Mouse (Mus musculus): ENCODE results near the gene Keap1. TPM values are rescaled to one million over a fixed set of nuclear protein-coding genes. Genes with fewer than 3 reads are reported as not detected.
"Not testable (repeated sequence)": the region's sequence is repeated elsewhere in the genome, so short reads cannot be mapped to it uniquely, and the experiment has no call there.

The Keap1 gene
- total RNA-seq, 2 experiments from 2014 or later = 49.2 to 51.0 TPM

DNA sequence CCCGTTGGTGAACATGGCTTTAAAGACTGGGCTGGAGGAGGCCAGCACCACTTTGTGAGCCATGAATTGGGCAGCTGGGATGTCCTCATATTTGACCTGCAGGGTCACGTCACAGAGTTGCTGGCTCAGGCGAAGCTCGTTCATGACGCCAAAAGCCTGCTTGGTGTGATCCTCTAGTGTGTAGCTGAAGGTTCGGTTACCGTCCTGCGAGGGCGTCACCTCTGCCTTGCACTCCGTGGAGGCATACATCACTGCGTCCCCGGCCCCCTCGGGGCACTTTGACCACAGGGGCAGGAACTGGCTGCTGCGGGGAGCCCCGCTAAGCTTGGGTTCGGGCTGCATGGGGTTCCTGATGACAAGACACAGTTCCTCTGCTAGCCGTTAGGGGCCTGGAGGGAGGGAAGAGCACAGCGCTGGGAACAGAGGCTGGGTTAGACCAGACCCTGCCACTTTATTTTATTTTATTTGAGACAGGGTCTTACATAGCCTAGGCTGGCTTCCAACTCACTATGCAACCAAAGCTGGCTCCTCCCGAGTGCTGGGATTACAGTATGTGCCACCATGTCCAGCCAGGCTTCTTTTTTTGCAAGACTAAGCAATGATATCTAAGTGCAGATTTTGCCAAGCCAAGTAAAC lies 1.7 kb downstream of the Keap1 start:
- intact Hi-C loops (cut with DNase I) = loop anchor here (2.0 to 5.0 kb wide), 2 partner anchors 53 to 70 kb away; partner anchors contain the start of genes Cdkn2d and Pde4a
- DNase-seq (ENCODE audit: low spot score in 2 of 2) = peak in 1 of 2 experiments; percentile 21

DNA sequence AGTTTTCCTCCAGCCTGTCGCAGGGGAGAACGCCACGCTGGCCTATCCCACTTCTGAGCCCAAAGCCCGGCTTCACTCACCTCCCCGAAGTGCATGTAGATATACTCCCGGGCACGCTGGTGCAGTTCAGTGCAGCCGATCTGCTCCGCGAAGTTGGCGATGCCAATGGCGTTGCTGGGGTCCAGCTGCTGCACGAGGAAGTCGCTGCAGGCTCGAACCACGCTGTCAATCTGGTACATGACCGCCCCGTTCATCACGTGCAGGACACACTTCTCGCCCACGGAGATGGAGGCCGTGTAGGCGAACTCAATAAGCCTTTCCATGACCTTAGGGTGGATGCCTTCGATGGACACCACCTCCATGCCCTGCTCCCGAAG lies 2.2 kb downstream of the Keap1 start:
- intact Hi-C loops (cut with DNase I) = loop anchor here (5.0 kb wide), 1 partner anchor 70 kb away; the partner anchor contains the start of gene Pde4a
- no peak for DNase-seq (ENCODE audit: low spot score in 2 of 2)

DNA sequence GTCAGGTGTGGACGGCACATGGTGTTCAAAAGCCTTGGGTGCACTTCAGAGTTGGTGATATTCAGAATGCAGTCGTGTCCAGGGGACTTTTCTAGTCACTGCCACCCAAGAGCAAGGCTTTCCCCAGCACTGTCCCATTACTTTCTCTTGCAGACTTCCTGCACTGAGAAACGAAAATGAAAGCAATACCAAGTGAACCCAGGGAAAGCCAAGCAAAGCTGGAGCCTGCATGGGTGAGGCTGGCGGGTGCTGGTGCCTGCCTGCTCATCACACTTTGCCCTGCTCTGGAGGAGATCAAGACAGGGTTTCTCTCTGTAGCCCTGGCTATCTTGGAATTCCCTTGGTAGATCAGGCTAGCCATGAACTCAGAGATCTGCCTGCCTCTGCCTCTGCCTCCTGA lies 3.8 kb downstream of the Keap1 start:
- intact Hi-C loops (cut with DNase I) = loop anchor here (5.0 kb wide), 1 partner anchor 68 kb away; the partner anchor contains the start of gene Pde4a
- DNase-seq (ENCODE audit: low spot score in 2 of 2) = no peak

DNA sequence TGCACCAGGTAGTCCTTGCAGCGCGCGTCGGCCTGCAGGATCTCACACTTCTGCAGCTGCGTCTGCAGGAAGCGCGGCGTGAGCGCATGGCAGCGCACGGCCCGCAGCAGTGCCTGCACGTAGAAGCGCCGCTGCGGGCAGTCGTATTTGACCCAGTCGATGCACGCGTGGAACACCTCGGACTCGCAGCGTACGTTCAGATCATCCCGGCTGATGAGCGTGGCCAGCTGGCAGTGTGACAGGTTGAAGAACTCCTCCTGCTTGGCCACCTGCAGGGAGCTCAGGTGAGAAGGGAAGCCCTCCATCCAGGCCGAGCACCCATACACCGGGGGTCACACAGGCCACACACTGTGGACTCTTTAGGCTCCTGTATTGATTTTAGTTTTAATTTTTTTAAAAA lies 5.4 kb downstream of the Keap1 start:
- intact Hi-C loops (cut with DNase I) = no loop called here
- DNase-seq (ENCODE audit: low spot score in 2 of 2) = no peak

DNA sequence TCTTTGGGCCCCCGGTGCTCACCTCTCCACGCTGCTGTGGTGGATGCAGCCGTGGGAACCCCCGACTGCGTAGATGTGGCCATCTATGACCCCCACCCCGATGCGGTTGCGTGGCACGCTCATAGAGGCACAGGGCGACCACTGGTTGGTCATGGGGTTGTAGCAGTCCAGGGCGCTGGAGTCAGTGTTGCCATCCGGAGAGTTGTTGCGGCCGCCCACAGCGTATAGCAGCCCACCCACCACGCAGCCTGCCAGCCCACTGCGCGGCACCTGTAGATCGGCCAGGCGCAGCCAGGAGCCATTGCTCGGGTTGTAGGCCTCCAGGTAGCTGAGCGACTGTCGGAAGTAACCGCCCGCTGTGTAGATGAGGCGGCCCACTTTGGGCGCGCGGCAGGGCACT lies 5.8 kb downstream of the Keap1 start:
- no peak for DNase-seq (ENCODE audit: low spot score in 2 of 2)
- intact Hi-C loops (cut with DNase I) = no loop called here

DNA sequence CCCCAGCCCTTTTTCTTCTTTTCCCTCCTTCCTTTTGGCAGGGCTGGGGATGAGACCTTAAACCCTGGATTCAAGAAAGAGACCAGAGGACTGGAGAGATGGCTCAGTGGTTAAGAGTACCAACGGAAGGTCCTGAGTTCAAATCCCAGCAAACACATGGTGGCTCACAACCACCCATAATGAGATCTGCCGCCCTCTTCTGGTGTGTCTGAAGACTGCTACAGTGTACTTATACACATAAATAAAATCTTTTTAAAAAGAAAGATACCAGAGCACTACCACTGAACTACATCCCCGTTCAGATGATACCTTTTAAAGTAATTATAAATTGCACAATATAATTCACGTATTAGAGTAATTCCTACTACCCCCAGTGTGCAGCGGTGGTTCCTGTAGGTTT lies 6.3 kb downstream of the Keap1 start:
- DNase-seq (ENCODE audit: low spot score in 2 of 2) = no peak
- intact Hi-C loops (cut with DNase I) = no loop called here

DNA sequence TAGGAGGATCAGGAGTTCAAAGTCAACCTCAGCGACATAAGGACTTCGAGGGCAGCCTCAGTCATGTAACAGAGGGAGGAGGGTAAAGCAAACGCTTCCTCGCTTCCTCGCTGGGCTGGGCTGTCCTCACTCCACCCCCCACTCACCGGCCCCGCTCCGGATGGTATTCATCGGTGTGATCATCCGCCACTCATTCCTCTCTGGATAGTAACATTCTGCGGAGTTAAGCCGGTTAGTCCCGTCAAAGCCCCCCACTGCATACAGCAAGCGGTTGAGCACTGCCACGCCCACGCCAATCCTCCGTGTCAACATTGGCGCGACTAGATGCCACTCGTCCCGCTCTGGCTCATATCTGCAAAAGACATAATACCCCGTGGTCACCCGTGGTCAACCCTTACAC lies 7.6 kb downstream of the Keap1 start:
- intact Hi-C loops (cut with DNase I) = no loop called here
- DNase-seq (ENCODE audit: low spot score in 2 of 2) = no peak

DNA sequence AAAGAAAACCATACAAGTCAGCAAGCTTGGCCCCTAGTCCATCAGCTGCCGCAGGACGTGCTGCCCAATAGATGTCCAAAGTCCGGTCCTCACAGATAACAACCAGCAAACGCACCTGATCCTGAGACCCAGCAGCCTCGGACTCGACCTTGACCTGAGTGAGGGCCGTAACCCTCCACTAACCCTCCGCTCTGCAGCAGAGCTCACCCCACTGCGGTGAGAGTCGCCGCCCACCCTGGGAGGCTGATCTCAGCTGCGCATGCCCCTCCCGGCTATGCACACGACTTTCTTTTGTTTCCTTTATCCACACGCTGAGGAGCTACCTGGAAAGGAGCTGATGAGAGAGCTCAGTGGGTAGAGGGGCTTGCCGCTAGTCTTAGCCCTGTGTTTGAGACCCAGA lies 11.8 kb downstream of the Keap1 start:
- intact Hi-C loops (cut with DNase I) = no loop called here

DNA sequence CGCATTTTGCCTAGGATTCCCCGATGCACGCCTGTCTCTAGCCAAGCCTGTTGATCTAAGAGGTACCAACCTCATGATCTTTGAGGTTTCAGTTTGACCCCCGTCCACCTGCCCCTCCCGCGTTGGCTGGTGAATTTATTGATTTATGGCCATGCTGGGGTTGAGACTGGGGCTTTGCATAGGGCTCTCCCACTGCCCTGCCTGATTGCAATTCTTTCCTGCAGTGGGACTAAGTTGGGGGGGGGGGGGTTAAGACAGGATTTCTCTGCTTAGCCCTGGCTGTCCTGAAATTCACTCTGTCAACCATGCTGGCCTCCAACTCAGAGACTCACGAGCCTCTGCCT lies 13.8 kb downstream of the Keap1 start:
- no peak for DNase-seq (ENCODE audit: low spot score in 2 of 2)
- intact Hi-C loops (cut with DNase I) = no loop called here

More for the DNA sequence above, 11.8 kb downstream of the Keap1 start:
- DNase-seq (ENCODE audit: low spot score in 2 of 2) = no peak

DNA sequence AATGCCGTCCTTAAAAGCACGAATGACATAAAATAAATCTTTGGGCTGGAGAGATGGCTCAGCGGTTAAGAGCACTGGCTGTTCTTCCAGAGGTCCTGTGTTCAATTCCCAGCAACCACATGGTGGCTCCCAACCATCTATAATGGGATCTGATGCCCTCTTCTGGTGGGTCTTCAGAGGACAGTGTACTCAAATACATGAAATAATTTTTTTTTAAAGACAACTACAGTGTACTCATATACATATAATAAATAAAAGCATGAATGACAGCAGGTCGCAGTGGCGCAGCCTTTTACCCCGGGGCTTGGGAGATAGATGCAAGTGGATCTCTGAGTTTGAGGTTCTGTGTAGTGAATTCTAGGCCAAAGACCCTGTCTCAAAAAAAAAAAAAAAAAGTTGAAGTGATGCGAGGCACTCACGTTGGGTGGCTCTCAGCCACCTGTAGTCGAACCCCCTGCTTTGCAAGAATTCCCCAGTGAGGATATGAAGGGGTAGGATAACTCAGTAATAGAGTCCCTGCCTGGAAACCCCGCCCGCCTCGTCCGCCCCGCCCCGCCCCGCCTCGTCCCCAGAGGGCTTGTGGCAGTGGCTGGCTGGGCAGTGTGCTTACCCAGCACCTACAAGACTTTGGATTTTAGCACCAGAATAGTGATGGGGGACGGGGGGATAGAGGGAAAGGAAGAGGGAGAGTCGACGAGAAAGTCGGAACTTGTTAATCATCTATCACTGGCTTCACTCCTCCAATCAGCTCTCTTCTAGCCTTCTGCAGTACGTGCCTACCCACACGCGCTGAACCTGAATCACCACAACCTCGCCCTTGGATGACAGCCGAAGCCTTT lies 14.4 kb downstream of the Keap1 start:
- intact Hi-C loops (cut with DNase I) = loop anchor here (5.0 kb wide), 1 partner anchor 72 kb away; no protein-coding TSS in a partner anchor
- no peak for DNase-seq (ENCODE audit: low spot score in 2 of 2)

DNA sequence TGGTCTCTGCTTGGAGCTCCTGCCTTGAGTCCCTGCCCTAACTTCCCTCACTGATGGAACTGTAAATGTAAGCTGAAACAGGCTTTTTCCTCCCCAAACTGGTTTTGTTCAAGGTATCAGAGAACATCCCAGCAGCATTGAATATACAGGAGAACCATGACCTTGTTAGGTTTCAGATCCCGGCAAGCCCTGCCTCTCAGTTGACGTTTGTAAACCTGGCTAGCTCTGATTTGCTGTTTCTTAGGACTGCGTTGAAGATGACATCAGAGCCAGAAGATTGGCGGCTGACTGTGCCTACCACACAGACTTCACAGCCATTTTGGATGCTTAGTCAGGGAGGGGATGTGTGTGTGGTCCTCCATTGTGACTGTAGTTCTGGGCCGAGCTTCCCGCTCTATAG lies 15.3 kb downstream of the Keap1 start:
- DNase-seq (ENCODE audit: low spot score in 2 of 2) = no peak
- intact Hi-C loops (cut with DNase I) = loop anchor here (5.0 kb wide), 1 partner anchor 72 kb away; no protein-coding TSS in a partner anchor

DNA sequence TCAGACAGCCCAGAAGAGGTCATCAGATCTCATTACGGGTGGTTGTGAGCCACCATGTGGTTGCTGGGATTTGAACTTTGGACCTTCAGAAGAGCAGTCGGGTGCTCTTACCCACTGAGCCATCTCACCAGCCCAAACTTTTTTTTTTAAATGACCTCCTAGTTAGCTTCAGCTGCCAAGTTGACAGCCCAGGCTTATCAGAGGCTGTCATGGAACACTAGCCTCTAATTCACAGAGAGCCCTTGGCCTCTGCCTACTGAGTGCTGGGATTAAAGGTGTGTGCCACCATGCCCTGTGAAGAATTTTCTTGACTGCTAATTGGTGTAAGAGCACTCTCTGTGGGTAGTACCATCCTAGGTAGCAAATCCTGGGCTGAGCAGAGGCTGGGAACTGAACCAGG lies 15.7 kb downstream of the Keap1 start:
- intact Hi-C loops (cut with DNase I) = loop anchor here (5.0 kb wide), 1 partner anchor 71 kb away; no protein-coding TSS in a partner anchor
- not testable (repeated sequence) for DNase-seq (ENCODE audit: low spot score in 2 of 2)

DNA sequence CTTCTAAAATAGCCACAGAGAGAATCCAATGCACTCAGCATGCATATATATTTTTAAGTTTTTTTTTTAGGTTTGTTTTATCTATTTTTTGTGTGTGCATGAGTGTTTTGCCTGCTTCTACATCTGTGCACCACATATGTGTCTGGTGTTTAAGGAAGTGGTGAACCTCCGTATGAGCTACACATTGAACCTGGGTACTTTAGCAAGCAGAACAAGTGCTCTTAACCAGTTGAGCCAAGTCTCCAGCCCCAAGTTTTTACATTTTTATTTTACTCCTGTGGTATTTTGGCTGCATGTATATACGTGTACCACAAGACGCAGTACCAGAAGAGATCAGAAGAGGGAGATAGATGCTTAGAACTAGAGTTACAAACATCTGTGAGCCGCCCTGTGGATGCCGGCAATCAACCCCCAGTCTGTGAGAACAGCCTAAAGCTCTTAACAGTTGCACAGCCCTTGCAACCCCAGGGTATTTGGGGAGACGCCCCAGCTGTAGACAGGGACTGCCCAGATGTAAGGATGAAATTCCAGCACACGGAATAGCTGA lies 17.7 kb downstream of the Keap1 start:
- intact Hi-C loops (cut with DNase I) = loop anchor here (5.0 kb wide), 1 partner anchor 69 kb away; no protein-coding TSS in a partner anchor
- DNase-seq (ENCODE audit: low spot score in 2 of 2) = peak in 1 of 2 experiments; percentile 70

DNA sequence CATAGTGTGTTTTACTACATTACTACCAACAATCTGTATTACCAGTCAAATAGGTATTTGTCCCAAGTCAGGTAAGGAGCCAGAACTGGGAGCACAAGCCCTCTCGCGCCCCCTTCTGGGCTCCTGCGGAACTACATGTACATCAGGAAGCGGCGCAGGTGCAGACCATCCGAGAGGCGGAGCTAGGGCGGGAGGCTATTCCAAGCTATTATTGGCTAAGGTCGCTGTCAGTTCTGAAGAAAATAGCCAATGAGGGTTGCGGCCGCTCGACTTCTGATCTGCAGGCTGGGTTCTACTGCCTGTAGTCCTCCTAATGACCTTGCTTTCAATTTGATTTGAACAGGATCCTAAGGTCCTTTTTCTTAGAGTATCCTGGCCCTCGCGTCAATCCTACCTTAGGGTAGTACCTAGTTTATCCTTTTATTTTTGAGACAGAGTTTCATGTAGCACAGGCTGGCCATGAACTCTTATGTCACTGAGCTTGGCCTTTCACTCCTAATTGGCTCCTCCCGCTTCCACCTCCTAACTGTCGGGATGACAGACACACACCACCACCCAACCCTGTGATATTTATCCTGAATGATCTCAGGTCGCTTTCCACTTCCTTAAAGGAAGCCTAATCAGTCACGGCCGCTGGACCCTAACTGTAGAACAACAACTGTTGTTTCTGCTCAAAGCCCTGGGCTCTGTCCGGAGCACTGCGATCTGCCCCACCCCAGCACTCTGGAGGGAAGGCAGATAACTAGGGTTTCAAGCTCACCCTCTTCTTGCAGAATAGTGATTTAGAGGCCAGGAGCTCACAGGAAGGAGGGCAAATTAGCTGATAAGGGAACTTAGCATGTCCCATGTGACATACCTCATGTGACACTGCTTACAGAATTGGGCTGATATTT lies 18.4 kb downstream of the Keap1 start:
- DNase-seq (ENCODE audit: low spot score in 2 of 2) = peak; percentile 92 to 96
- intact Hi-C loops (cut with DNase I) = loop anchor here (5.0 kb wide), 1 partner anchor 68 kb away; no protein-coding TSS in a partner anchor

DNA sequence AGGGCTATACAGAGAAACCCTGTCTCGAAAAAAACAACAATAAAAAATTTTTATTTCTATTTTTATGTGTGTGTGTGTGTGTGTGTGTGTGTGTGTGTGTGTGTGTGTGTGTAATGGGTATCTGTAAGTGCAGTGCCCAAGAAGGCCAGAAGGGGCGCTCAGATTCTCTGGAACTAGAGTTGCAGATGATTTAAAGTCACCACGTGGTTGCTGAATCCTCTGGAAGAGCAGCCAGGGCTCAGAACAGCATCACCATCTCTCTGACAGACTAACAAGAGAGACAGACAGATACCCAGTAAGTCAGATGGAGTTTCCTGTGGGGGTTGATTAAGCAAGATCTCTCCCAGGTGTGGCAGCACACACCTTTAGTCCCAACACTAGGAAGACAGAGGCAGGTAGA lies 19.3 kb downstream of the Keap1 start:
- no peak for DNase-seq (ENCODE audit: low spot score in 2 of 2)
- intact Hi-C loops (cut with DNase I) = loop anchor here (5.0 kb wide), 1 partner anchor 68 kb away; no protein-coding TSS in a partner anchor

DNA sequence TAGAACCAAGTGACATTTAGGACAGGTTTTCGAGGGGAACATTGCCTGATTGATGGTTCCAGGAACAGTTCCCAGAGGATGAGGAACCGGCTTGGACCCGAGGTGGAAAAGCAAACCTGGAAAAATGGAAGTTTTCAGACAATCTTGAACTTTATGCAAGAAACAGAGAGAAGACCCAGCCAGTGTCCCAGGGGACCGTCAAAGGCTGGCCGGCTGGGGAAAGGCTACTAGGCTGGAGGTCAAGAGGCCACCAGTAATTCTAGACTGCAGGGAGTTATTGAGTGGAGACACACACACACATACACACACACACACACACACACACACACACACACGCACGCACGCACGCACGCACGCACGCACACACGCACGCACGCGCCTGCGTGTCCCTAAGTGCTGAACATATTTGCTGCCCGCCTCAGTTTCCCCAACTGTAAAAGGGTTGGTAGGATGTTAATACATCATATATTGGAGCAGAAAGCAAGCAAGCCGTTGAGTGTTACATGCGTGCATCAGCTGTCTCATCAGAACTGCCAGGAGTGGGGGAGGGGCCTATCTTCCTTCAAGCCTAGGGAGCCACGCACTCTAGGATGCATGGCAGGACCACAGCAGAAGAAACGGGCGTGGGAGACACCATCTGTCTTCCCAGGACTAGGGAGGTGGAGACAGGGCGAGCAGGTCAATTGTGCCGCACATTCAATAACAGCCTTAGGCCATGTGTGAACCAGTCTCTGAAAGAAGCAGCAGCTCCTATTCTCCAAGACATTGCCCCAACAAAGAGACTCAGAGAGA lies 22.9 kb downstream of the Keap1 start:
- intact Hi-C loops (cut with DNase I) = no loop called here
- DNase-seq (ENCODE audit: low spot score in 2 of 2) = peak; percentile 42 to 63

DNA sequence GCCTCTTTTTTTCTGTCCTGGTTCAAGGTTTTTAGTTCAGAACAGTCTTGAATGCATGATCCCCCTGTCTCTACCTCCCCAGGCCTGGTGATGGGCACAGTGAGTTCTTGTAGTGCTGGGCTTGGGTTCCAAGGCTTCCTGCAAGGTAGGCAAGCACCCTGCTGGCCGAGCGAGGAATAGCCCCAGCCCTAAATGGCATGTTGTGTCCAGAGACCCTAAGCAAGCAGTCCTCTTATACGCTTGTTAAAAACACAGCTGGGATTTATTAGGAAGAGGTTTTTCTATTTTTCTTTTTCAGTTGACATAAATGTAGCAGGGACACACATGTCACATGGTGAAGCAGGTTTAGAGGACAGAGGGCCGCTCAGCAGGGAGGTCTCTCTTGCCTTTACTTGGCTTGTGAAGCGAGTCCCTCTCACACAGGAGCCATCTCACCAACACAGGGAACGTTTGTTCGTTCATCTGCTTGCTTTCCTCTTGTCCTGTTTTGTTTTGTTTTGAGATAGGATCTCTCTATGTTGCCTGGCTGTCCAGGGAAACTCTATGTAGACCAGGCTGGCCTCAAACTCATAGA lies 25.5 kb downstream of the Keap1 start:
- DNase-seq (ENCODE audit: low spot score in 2 of 2) = no peak
- intact Hi-C loops (cut with DNase I) = no loop called here

DNA sequence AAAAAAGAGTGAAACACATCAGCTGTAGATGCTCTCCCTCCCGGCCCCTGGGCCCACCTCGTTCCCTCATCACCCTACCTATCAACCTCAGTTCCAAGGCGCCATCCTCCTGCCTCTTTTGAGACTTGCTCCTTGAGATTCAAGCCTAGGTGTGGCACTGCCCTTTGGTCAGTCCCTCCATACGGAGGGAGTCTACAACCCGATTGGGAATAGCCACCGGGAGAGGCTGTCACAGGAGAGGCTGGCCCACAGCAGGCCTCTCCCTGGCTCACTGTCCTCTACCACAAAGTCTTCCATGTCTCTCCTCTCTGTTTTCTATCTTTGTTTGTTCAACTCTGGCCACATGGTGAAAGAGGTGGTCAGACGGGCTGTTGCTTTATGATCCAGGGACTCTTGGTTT lies 27.5 kb downstream of the Keap1 start:
- intact Hi-C loops (cut with DNase I) = no loop called here
- no peak for DNase-seq (ENCODE audit: low spot score in 2 of 2)
